Mouse (Mus musculus): ENCODE data around the gene Ptpru. TPM values are rescaled to one million over a fixed set of nuclear protein-coding genes. Genes with fewer than 3 reads are reported as not detected.

Ptpru gene
- polyA plus RNA-seq, 1 experiment: 5.4 TPM

- TF ChIP-seq POLR2A (IDR thresholded peaks at IDR 0.05; ENCODE audit: low read depth, low read length): no peak
- no peak for TF ChIP-seq CTCF (IDR thresholded peaks at IDR 0.05; ENCODE audit: extremely low read depth, insufficient read length, insufficient replicate concordance, low read depth, low read length)
- peaks cover 24% of the 10 kb centered on the region for H3K27me3 ChIP-seq (ENCODE audit: control insufficient read depth, insufficient read depth, low read length)
- H3K4me1 ChIP-seq (ENCODE audit: control insufficient read depth, insufficient read depth, insufficient read length, low read length): peaks cover 13% of the 10 kb centered on the region
- H3K27ac ChIP-seq (ENCODE audit: insufficient read depth, low read depth, low read length): no peak overlapping the region
- H3K4me3 ChIP-seq (ENCODE audit: low read depth, low read length): peak overlapping the region; percentile 64
- 1% methylated on average over 39 of the region's 39 CpGs for WGBS
- no peaks in the 10 kb centered on the region for H3K36me3 ChIP-seq (ENCODE audit: control insufficient read depth, insufficient read depth, low read length)
Measured at GRCm38 (mm10) chr4:131836351-131836881, 1.7 kb downstream of the Ptpru start.

DNA sequence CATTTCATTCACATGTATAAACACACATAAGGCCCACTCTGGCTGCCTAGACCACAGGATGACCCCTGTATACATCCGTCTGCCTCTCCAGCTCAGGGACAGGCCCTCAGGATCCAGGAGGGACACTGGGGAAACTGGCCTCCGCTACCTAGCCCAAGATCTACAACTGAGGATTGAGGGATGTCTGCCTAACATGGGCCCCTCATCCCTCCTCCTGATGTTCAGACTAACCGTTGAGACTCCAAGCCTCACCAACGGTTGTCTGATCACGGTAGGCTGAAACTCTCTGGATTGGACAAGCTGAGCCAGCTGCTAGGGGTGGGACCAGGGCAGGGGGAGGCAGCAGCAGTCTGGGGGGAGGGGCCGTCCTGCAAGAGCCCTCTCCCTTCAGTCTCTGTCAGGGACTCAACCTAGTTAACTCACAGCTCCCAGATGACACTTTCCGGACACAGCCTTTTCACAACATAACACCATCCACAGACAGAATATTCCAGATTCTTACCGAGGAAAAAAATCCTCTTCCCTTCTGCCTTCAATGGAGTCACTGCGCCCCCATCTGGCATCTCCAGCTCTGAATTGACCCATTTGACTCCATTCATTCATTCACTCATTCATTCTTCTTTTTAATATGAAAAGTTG, 4.0 kb downstream of the Ptpru start:
- Histone ChIP-seq H3K27me3 (ENCODE audit: control insufficient read depth, insufficient read depth, low read length) (peaks cover 24% of the 10 kb centered on the region), H3K4me3 (ENCODE audit: low read depth, low read length) (no peak overlapping the region), H3K36me3 (ENCODE audit: control insufficient read depth, insufficient read depth, low read length) (no peaks in the 10 kb centered on the region), H3K4me1 (ENCODE audit: control insufficient read depth, insufficient read depth, insufficient read length, low read length) (peaks cover 13% of the 10 kb centered on the region), H3K27ac (ENCODE audit: insufficient read depth, low read depth, low read length) (no peak overlapping the region)
- 35% methylated on average over 9 of the region's 9 CpGs for WGBS
- TF ChIP-seq POLR2A (IDR thresholded peaks at IDR 0.05; ENCODE audit: low read depth, low read length): no peak

DNA sequence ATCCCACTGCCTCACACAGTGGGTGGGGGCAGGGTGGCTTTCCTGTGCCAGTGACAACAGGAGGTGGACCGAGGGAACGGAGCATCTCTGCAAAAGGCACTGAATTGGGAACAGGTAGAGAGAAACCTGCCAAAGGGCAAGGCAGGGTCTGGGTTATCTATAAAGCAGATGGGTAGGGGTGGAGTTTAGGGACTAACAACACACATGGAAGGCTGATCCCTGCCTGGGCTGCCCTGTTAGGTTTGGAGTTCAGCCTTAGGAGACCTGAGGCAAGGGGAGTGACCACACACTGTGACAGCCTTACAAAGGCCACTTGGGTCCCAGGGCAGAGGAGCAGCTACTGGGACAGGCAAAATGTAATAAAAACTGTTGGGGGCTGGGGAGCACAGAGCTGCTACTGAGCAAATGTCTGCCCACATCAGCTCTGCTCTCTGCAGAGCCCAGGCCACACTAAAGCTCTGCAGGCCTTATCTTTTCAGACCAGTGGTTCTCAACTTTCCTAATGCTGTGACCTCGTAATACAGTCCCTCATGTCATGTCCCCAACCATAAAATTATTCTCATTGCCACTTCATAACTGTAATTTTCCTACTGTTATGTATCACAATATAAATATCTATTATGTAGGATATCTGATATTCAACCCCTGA, 5.2 kb downstream of the Ptpru start:
- no peak for TF ChIP-seq CTCF (IDR thresholded peaks at IDR 0.05; ENCODE audit: extremely low read depth, insufficient read length, insufficient replicate concordance, low read depth, low read length)
- TF ChIP-seq POLR2A (IDR thresholded peaks at IDR 0.05; ENCODE audit: low read depth, low read length): no peak
- no peak overlapping the region for H3K4me3 ChIP-seq (ENCODE audit: low read depth, low read length)
- H3K27ac ChIP-seq (ENCODE audit: insufficient read depth, low read depth, low read length): no peak overlapping the region
- WGBS: 80% methylated on average over 3 of the region's 3 CpGs
- no peaks in the 10 kb centered on the region for H3K36me3 ChIP-seq (ENCODE audit: control insufficient read depth, insufficient read depth, low read length)
- H3K27me3 ChIP-seq (ENCODE audit: control insufficient read depth, insufficient read depth, low read length): peaks cover 22% of the 10 kb centered on the region
- peaks cover 11% of the 10 kb centered on the region for H3K4me1 ChIP-seq (ENCODE audit: control insufficient read depth, insufficient read depth, insufficient read length, low read length)

GRCm38 (mm10) chr4:131831546-131832045, 6.5 kb downstream of the Ptpru start:
- Histone ChIP-seq H3K27me3 (ENCODE audit: control insufficient read depth, insufficient read depth, low read length) (peaks cover 10% of the 10 kb centered on the region), H3K4me1 (ENCODE audit: control insufficient read depth, insufficient read depth, insufficient read length, low read length) (peaks cover 2% of the 10 kb centered on the region; the same call in 1 of the 2 replicates), H3K4me3 (ENCODE audit: low read depth, low read length) (no peak overlapping the region), H3K27ac (ENCODE audit: insufficient read depth, low read depth, low read length) (no peak overlapping the region), H3K36me3 (ENCODE audit: control insufficient read depth, insufficient read depth, low read length) (no peaks in the 10 kb centered on the region)
- WGBS: 76% methylated on average over 5 of the region's 5 CpGs
- TF ChIP-seq POLR2A (IDR thresholded peaks at IDR 0.05; ENCODE audit: low read depth, low read length): no peak
- no peak for TF ChIP-seq CTCF (IDR thresholded peaks at IDR 0.05; ENCODE audit: extremely low read depth, insufficient read length, insufficient replicate concordance, low read depth, low read length)

DNA sequence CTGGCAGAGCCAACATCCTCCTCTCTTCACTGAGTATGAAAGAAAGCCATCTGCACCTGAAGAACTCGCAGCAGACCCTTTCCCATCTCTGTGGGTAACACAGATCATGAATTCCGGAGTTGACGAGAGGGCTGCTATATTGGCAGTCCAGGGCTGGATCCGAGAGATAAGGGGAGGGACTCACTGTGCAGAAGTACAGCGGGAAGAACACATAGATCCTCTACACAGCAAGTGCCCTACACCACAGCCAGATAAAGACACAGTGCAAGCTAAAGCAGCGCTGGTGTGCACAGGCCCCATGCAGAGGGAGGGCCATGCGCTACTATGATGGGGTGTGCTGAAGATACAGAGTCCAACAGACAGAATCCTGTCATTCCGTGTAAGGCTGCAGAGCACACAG, 9.0 kb downstream of the Ptpru start:
- no peaks in the 10 kb centered on the region for H3K27me3 ChIP-seq (ENCODE audit: control insufficient read depth, insufficient read depth, low read length)
- no peaks in the 10 kb centered on the region for H3K4me1 ChIP-seq (ENCODE audit: control insufficient read depth, insufficient read depth, insufficient read length, low read length)
- no peaks in the 10 kb centered on the region for H3K36me3 ChIP-seq (ENCODE audit: control insufficient read depth, insufficient read depth, low read length)
- TF ChIP-seq CTCF (IDR thresholded peaks at IDR 0.05; ENCODE audit: extremely low read depth, insufficient read length, insufficient replicate concordance, low read depth, low read length): no peak
- TF ChIP-seq POLR2A (IDR thresholded peaks at IDR 0.05; ENCODE audit: low read depth, low read length): no peak
- H3K27ac ChIP-seq (ENCODE audit: insufficient read depth, low read depth, low read length): no peak overlapping the region
- 66% methylated on average over 8 of the region's 8 CpGs for WGBS
- H3K4me3 ChIP-seq (ENCODE audit: low read depth, low read length): no peak overlapping the region

- TF ChIP-seq POLR2A (IDR thresholded peaks at IDR 0.05; ENCODE audit: low read depth, low read length) (no peak), CTCF (IDR thresholded peaks at IDR 0.05; ENCODE audit: extremely low read depth, insufficient read length, insufficient replicate concordance, low read depth, low read length) (no peak)
- Histone ChIP-seq H3K4me1 (ENCODE audit: control insufficient read depth, insufficient read depth, insufficient read length, low read length) (peaks cover 4% of the 10 kb centered on the region), H3K27ac (ENCODE audit: insufficient read depth, low read depth, low read length) (no peak overlapping the region), H3K27me3 (ENCODE audit: control insufficient read depth, insufficient read depth, low read length) (no peaks in the 10 kb centered on the region), H3K4me3 (ENCODE audit: low read depth, low read length) (no peak overlapping the region), H3K36me3 (ENCODE audit: control insufficient read depth, insufficient read depth, low read length) (no peaks in the 10 kb centered on the region)
- 33% methylated on average over 6 of the region's 6 CpGs for WGBS
Measured at GRCm38 (mm10) chr4:131826905-131827304, 11.2 kb downstream of the Ptpru start.

DNA sequence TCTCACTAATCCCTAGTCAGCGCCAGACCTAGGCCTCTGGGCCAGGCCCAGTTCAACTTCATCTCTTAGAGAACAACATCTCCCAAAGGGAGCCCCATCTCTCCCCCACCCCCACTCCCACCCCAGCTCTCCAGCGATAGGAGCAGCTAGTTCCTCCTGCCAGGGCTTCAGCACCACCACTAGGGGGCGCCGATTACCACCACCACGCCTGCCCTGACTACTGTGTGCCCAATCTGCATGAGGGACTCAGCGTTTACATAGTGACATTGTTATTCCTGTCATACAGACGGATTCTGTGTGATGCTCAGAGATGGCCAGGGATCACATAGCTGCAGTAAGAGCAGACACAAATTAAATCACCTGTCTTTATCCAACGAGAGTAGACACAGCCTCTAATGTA, 12.3 kb downstream of the Ptpru start:
- WGBS: 24% methylated on average over 8 of the region's 8 CpGs

More for the DNA sequence above, 12.3 kb downstream of the Ptpru start:
- peaks cover 4% of the 10 kb centered on the region for H3K4me1 ChIP-seq (ENCODE audit: control insufficient read depth, insufficient read depth, insufficient read length, low read length)
- H3K27me3 ChIP-seq (ENCODE audit: control insufficient read depth, insufficient read depth, low read length): no peaks in the 10 kb centered on the region
- H3K4me3 ChIP-seq (ENCODE audit: low read depth, low read length): no peak overlapping the region
- TF ChIP-seq POLR2A (IDR thresholded peaks at IDR 0.05; ENCODE audit: low read depth, low read length) (no peak), CTCF (IDR thresholded peaks at IDR 0.05; ENCODE audit: extremely low read depth, insufficient read length, insufficient replicate concordance, low read depth, low read length) (peak; percentile 72; the same call in 1 of the 2 replicates)
- H3K27ac ChIP-seq (ENCODE audit: insufficient read depth, low read depth, low read length): no peak overlapping the region
- no peaks in the 10 kb centered on the region for H3K36me3 ChIP-seq (ENCODE audit: control insufficient read depth, insufficient read depth, low read length)
